Mouse (Mus musculus) brain, embryonic 14.5 days (tissue): ENCODE results near the gene Speer4c.
"Not testable (repeated sequence)": the region's sequence is repeated elsewhere in the genome, so short reads cannot be mapped to it uniquely, and the experiment has no call there.

Experiments
- CTCF ChIP-seq: fragments of 200-500 bp; IDR thresholded peaks from 2 replicates; pipeline ENCODE4 v1.5.1; 2012; ENCODE audit warnings: inconsistent platforms, mild to moderate bottlenecking, moderate library complexity, borderline replicate concordance; ENCODE audit not compliant: insufficient read depth, insufficient read length; ENCODE audit errors: extremely low read depth
- POLR2A ChIP-seq: fragments of 200-500 bp; IDR thresholded peaks from 2 replicates; pipeline ENCODE4 v1.6.1; 2012; ENCODE audit warnings: mild to moderate bottlenecking, inconsistent platforms, borderline replicate concordance; ENCODE audit not compliant: poor library complexity, insufficient read depth, insufficient read length, severe bottlenecking; ENCODE audit errors: extremely low read depth

GRCm38 (mm10) chr5:15673989-15674388 lies 40.1 kb downstream of the Speer4c start:
- not testable (repeated sequence) for TF ChIP-seq POLR2A, CTCF
